Mouse (Mus musculus): ENCODE data around the gene Mustn1. TPM values are rescaled to one million over a fixed set of nuclear protein-coding genes. Genes with fewer than 3 reads are reported as not detected.

The Mustn1 gene
- polyA plus RNA-seq, 1 experiment from 2014 or later, result 0.68 TPM

GRCm38 (mm10) chr14:30862368-30862767, 16.6 kb upstream of the Mustn1 start:
- 92% methylated on average over 9 of the region's 9 CpGs for WGBS
- Histone ChIP-seq H3K36me3 (ENCODE audit: control insufficient read depth, insufficient read depth, low read length) (peaks cover 10% of the 10 kb centered on the region), H3K4me3 (ENCODE audit: low read depth, low read length) (no peak overlapping the region), H3K9ac (ENCODE audit: low read depth, low read length) (no peak overlapping the region), H3K4me1 (ENCODE audit: control insufficient read depth, insufficient read depth, low read length) (no peaks in the 10 kb centered on the region), H3K27me3 (ENCODE audit: control insufficient read depth, insufficient read depth, low read depth, low read length) (no peaks in the 10 kb centered on the region), H3K27ac (ENCODE audit: low read length) (no peak overlapping the region), H3K4me2 (ENCODE audit: low read length) (no peak overlapping the region), H3K9me3 (replicated peaks; ENCODE audit: control insufficient read depth, low read length, poor library complexity, severe bottlenecking) (no peaks in the 10 kb centered on the region)
- ATAC-seq, result no peak

GRCm38 (mm10) chr14:30865311-30865710, 13.7 kb upstream of the Mustn1 start:
- Histone ChIP-seq H3K4me1 (ENCODE audit: control insufficient read depth, insufficient read depth, low read length) (no peaks in the 10 kb centered on the region), H3K27ac (ENCODE audit: low read length) (no peak overlapping the region), H3K36me3 (ENCODE audit: control insufficient read depth, insufficient read depth, low read length) (peaks cover 10% of the 10 kb centered on the region), H3K9me3 (replicated peaks; ENCODE audit: control insufficient read depth, low read length, poor library complexity, severe bottlenecking) (no peaks in the 10 kb centered on the region), H3K4me3 (ENCODE audit: low read depth, low read length) (no peak overlapping the region), H3K4me2 (ENCODE audit: low read length) (no peak overlapping the region), H3K27me3 (ENCODE audit: control insufficient read depth, insufficient read depth, low read depth, low read length) (no peaks in the 10 kb centered on the region), H3K9ac (ENCODE audit: low read depth, low read length) (no peak overlapping the region)
- 64% methylated on average over 3 of the region's 3 CpGs for WGBS
- ATAC-seq, result no peak

- ATAC-seq, result no peak; the same call in 1 of the 2 replicates
- H3K9ac ChIP-seq (ENCODE audit: low read depth, low read length), result no peak overlapping the region
- H3K4me2 ChIP-seq (ENCODE audit: low read length), result no peak overlapping the region
- no peak overlapping the region for H3K27ac ChIP-seq (ENCODE audit: low read length)
- no peaks in the 10 kb centered on the region for H3K4me1 ChIP-seq (ENCODE audit: control insufficient read depth, insufficient read depth, low read length)
- WGBS, result 23% methylated on average over 5 of the region's 5 CpGs
- no peak overlapping the region for H3K4me3 ChIP-seq (ENCODE audit: low read depth, low read length)
- no peaks in the 10 kb centered on the region for H3K27me3 ChIP-seq (ENCODE audit: control insufficient read depth, insufficient read depth, low read depth, low read length)
- peaks cover 10% of the 10 kb centered on the region for H3K36me3 ChIP-seq (ENCODE audit: control insufficient read depth, insufficient read depth, low read length)
- H3K9me3 ChIP-seq (replicated peaks; ENCODE audit: control insufficient read depth, low read length, poor library complexity, severe bottlenecking), result no peaks in the 10 kb centered on the region
Observed at GRCm38 (mm10) chr14:30867042-30867441, 12.0 kb upstream of the Mustn1 start.

GRCm38 (mm10) chr14:30868826-30869225, 10.2 kb upstream of the Mustn1 start:
- WGBS, result 93% methylated on average over 10 of the region's 10 CpGs
- no peak for ATAC-seq

GRCm38 (mm10) chr14:30869391-30869801, 9.6 kb upstream of the Mustn1 start:
- Histone ChIP-seq H3K9ac (ENCODE audit: low read depth, low read length) (no peak overlapping the region), H3K27me3 (ENCODE audit: control insufficient read depth, insufficient read depth, low read depth, low read length) (no peaks in the 10 kb centered on the region), H3K4me2 (ENCODE audit: low read length) (no peak overlapping the region), H3K27ac (ENCODE audit: low read length) (no peak overlapping the region), H3K9me3 (replicated peaks; ENCODE audit: control insufficient read depth, low read length, poor library complexity, severe bottlenecking) (no peaks in the 10 kb centered on the region), H3K4me3 (ENCODE audit: low read depth, low read length) (no peak overlapping the region), H3K36me3 (ENCODE audit: control insufficient read depth, insufficient read depth, low read length) (peaks cover 15% of the 10 kb centered on the region), H3K4me1 (ENCODE audit: control insufficient read depth, insufficient read depth, low read length) (no peaks in the 10 kb centered on the region)
- ATAC-seq, result no peak
- WGBS, result 88% methylated on average over 8 of the region's 8 CpGs

More at GRCm38 (mm10) chr14:30868826-30869225, 10.2 kb upstream of the Mustn1 start:
- no peaks in the 10 kb centered on the region for H3K4me1 ChIP-seq (ENCODE audit: control insufficient read depth, insufficient read depth, low read length)
- no peak overlapping the region for H3K4me2 ChIP-seq (ENCODE audit: low read length)
- no peaks in the 10 kb centered on the region for H3K27me3 ChIP-seq (ENCODE audit: control insufficient read depth, insufficient read depth, low read depth, low read length)
- no peak overlapping the region for H3K9ac ChIP-seq (ENCODE audit: low read depth, low read length)
- H3K4me3 ChIP-seq (ENCODE audit: low read depth, low read length), result no peak overlapping the region
- H3K36me3 ChIP-seq (ENCODE audit: control insufficient read depth, insufficient read depth, low read length), result peaks cover 13% of the 10 kb centered on the region
- no peak overlapping the region for H3K27ac ChIP-seq (ENCODE audit: low read length)
- H3K9me3 ChIP-seq (replicated peaks; ENCODE audit: control insufficient read depth, low read length, poor library complexity, severe bottlenecking), result no peaks in the 10 kb centered on the region

- Histone ChIP-seq H3K4me2 (ENCODE audit: low read length) (no peak overlapping the region), H3K36me3 (ENCODE audit: control insufficient read depth, insufficient read depth, low read length) (peaks cover 15% of the 10 kb centered on the region), H3K27me3 (ENCODE audit: control insufficient read depth, insufficient read depth, low read depth, low read length) (no peaks in the 10 kb centered on the region), H3K4me3 (ENCODE audit: low read depth, low read length) (no peak overlapping the region), H3K4me1 (ENCODE audit: control insufficient read depth, insufficient read depth, low read length) (no peaks in the 10 kb centered on the region), H3K9me3 (replicated peaks; ENCODE audit: control insufficient read depth, low read length, poor library complexity, severe bottlenecking) (no peaks in the 10 kb centered on the region), H3K27ac (ENCODE audit: low read length) (no peak overlapping the region), H3K9ac (ENCODE audit: low read depth, low read length) (no peak overlapping the region)
- no peak for ATAC-seq
- WGBS, result 93% methylated on average over 25 of the region's 25 CpGs
Observed at GRCm38 (mm10) chr14:30870206-30871147, 8.5 kb upstream of the Mustn1 start.

GRCm38 (mm10) chr14:30874095-30874700, 4.8 kb upstream of the Mustn1 start:
- Histone ChIP-seq H3K27ac (ENCODE audit: low read length) (no peak overlapping the region), H3K4me2 (ENCODE audit: low read length) (no peak overlapping the region), H3K9ac (ENCODE audit: low read depth, low read length) (no peak overlapping the region), H3K36me3 (ENCODE audit: control insufficient read depth, insufficient read depth, low read length) (peaks cover 9% of the 10 kb centered on the region; the same call in 1 of the 2 replicates), H3K9me3 (replicated peaks; ENCODE audit: control insufficient read depth, low read length, poor library complexity, severe bottlenecking) (no peaks in the 10 kb centered on the region), H3K4me1 (ENCODE audit: control insufficient read depth, insufficient read depth, low read length) (no peaks in the 10 kb centered on the region), H3K4me3 (ENCODE audit: low read depth, low read length) (no peak overlapping the region), H3K27me3 (ENCODE audit: control insufficient read depth, insufficient read depth, low read depth, low read length) (no peaks in the 10 kb centered on the region)
- 83% methylated on average over 18 of the region's 18 CpGs for WGBS
- no peak for ATAC-seq

GRCm38 (mm10) chr14:30875130-30875865, 3.7 kb upstream of the Mustn1 start:
- H3K9me3 ChIP-seq (replicated peaks; ENCODE audit: control insufficient read depth, low read length, poor library complexity, severe bottlenecking), result no peaks in the 10 kb centered on the region
- WGBS, result 92% methylated on average over 12 of the region's 12 CpGs
- H3K27ac ChIP-seq (ENCODE audit: low read length), result no peak overlapping the region
- H3K4me3 ChIP-seq (ENCODE audit: low read depth, low read length), result no peak overlapping the region
- no peak overlapping the region for H3K4me2 ChIP-seq (ENCODE audit: low read length)
- no peak for ATAC-seq
- H3K4me1 ChIP-seq (ENCODE audit: control insufficient read depth, insufficient read depth, low read length), result no peaks in the 10 kb centered on the region
- H3K36me3 ChIP-seq (ENCODE audit: control insufficient read depth, insufficient read depth, low read length), result peaks cover 9% of the 10 kb centered on the region; the same call in 1 of the 2 replicates
- no peaks in the 10 kb centered on the region for H3K27me3 ChIP-seq (ENCODE audit: control insufficient read depth, insufficient read depth, low read depth, low read length)
- no peak overlapping the region for H3K9ac ChIP-seq (ENCODE audit: low read depth, low read length)

Data from midbrain, embryonic 16.5 days (tissue).